Mouse (Mus musculus) macrophage (primary cell): ENCODE results near the gene Lipt1. TPM values are rescaled to one million over a fixed set of nuclear protein-coding genes. Genes with fewer than 3 reads are reported as not detected.

Experiments
- polyA plus RNA-seq: library from polyadenylated mRNA; stranded (reverse); fragments of 250-400 nt; gene quantifications from 3 replicates; pipeline ENCODE4 v1.2.4, GENCODE M21; 2018; ENCODE audit warnings: inconsistent platforms

Lipt1 gene
- polyA plus RNA-seq, 1 experiment from 2014 or later, result 2.5 TPM

Other genes with a start within 250 kb of the Lipt1 start
- not detected in 3 replicates for gene 2010300C02Rik, start 151.7 kb upstream of the Lipt1 start, polyA plus RNA-seq
- gene Tsga10, start 5.3 kb upstream of the Lipt1 start, polyA plus RNA-seq, result 7.0 to 7.7 TPM (median 7.0 TPM) in 3 replicates
- gene Mitd1, start 18.7 kb downstream of the Lipt1 start, polyA plus RNA-seq, result 22.2 to 25.5 TPM (median 23.0 TPM) in 3 replicates
- 82.8 to 118 TPM (median 86.4 TPM) in 3 replicates for gene Mrpl30, start 18.7 kb downstream of the Lipt1 start, polyA plus RNA-seq
- gene Lyg2, start 44.8 kb downstream of the Lipt1 start, polyA plus RNA-seq, result not detected in 3 replicates
- gene Lyg1, start 86.0 kb downstream of the Lipt1 start, polyA plus RNA-seq, result not detected in 3 replicates
- gene Txndc9, start 126.2 kb downstream of the Lipt1 start, polyA plus RNA-seq, result 51.7 to 80.7 TPM (median 53.0 TPM) in 3 replicates
- gene Eif5b, start 126.3 kb downstream of the Lipt1 start, polyA plus RNA-seq, result 53.9 to 143 TPM (median 55.6 TPM) in 3 replicates